Mouse (Mus musculus) embryonic fibroblast, embryonic 13.5 days (primary cell): ENCODE data around the gene Sh2d3c. TPM values are rescaled to one million over a fixed set of nuclear protein-coding genes. Genes with fewer than 3 reads are reported as not detected.

Experiments
- H3K27ac ChIP-seq: 2 replicates; pipeline ENCODE4 v1.5.1; 2012; ENCODE audit warnings: low read length, control low read depth, inconsistent platforms; ENCODE audit not compliant: insufficient read depth
- H3K4me1 ChIP-seq: 2 replicates; pipeline ENCODE4 v1.6.1; 2011; ENCODE audit warnings: low read length; ENCODE audit not compliant: control insufficient read depth, insufficient read depth
- H3K4me3 ChIP-seq: 2 replicates; pipeline ENCODE4 v1.5.1; 2011; ENCODE audit warnings: mild to moderate bottlenecking, control low read depth, low read length; ENCODE audit not compliant: insufficient read depth
- CTCF ChIP-seq: IDR thresholded peaks from 2 replicates; pipeline ENCODE4 v1.5.1; 2011; ENCODE audit warnings: mild to moderate bottlenecking, control low read depth, low read length, moderate library complexity, borderline replicate concordance; ENCODE audit not compliant: insufficient read depth
- POLR2A ChIP-seq: IDR thresholded peaks from 2 replicates; pipeline ENCODE4 v1.6.1; 2011; ENCODE audit warnings: low read depth, mild to moderate bottlenecking, control low read depth, low read length, moderate library complexity
- polyA plus RNA-seq: library from polyadenylated mRNA; stranded (reverse); fragments of >200 nt; gene quantifications from 2 replicates; pipeline ENCODE4 v1.2.4, GENCODE M21; 2011; ENCODE audit warnings: low read depth; ENCODE audit not compliant: missing spikeins, insufficient read length

Sh2d3c gene
- polyA plus RNA-seq, 1 experiment, result 2.6 TPM

GRCm38 (mm10) chr2:32781710-32782109 is 60.9 kb downstream of the Sh2d3c start:
- TF ChIP-seq POLR2A (no peak; the same call in 1 of the 2 replicates), CTCF (no peak)
- no peak overlapping the region for H3K27ac ChIP-seq
- H3K4me1 ChIP-seq, result peaks cover 5% of the 10 kb centered on the region; the same call in 1 of the 2 replicates
- H3K4me3 ChIP-seq, result no peak overlapping the region

GRCm38 (mm10) chr2:32784048-32784681 is 63.3 kb downstream of the Sh2d3c start, which contains the start of gene Cfap157:
Gene Cfap157, minus strand, starts transcription at chr2:32784428.
- no peak; the same call in 1 of the 2 replicates for TF ChIP-seq POLR2A
- TF ChIP-seq CTCF, result no peak
- no peak within 1 kb of the TSS for H3K4me3 ChIP-seq
- H3K4me1 ChIP-seq, result peaks cover 7% of the 10 kb centered on the region; the same call in 1 of the 2 replicates
- H3K27ac ChIP-seq, result no peak within 1 kb of the TSS

GRCm38 (mm10) chr2:32787176-32787575 is 66.3 kb downstream of the Sh2d3c start:
- Histone ChIP-seq H3K4me3 (no peak overlapping the region), H3K27ac (no peak overlapping the region), H3K4me1 (peaks cover 7% of the 10 kb centered on the region; the same call in 1 of the 2 replicates)
- TF ChIP-seq POLR2A (no peak), CTCF (no peak)

- TF ChIP-seq CTCF, result no peak
- TF ChIP-seq POLR2A, result no peak
- Histone ChIP-seq H3K27ac (no peak overlapping the region), H3K4me3 (no peak overlapping the region), H3K4me1 (peaks cover 7% of the 10 kb centered on the region; the same call in 1 of the 2 replicates)
These were observed 67.7 kb downstream of the Sh2d3c start for GRCm38 (mm10) chr2:32788581-32788980.

- H3K27ac ChIP-seq, result no peak overlapping the region
- H3K4me1 ChIP-seq, result peaks cover 7% of the 10 kb centered on the region; the same call in 1 of the 2 replicates
- no peak overlapping the region for H3K4me3 ChIP-seq
- TF ChIP-seq CTCF (no peak), POLR2A (no peak)
These were observed 70.4 kb downstream of the Sh2d3c start for GRCm38 (mm10) chr2:32791297-32791696.

GRCm38 (mm10) chr2:32795748-32796418 is 75.0 kb downstream of the Sh2d3c start:
- no peak for TF ChIP-seq POLR2A
- TF ChIP-seq CTCF, result no peak
- H3K27ac ChIP-seq, result no peak overlapping the region
- H3K4me1 ChIP-seq, result peaks cover 6% of the 10 kb centered on the region
- H3K4me3 ChIP-seq, result no peak overlapping the region

- Histone ChIP-seq H3K4me1 (peaks cover 6% of the 10 kb centered on the region), H3K27ac (no peak overlapping the region), H3K4me3 (no peak overlapping the region)
- TF ChIP-seq CTCF (no peak), POLR2A (no peak)
These were observed 77.6 kb downstream of the Sh2d3c start for GRCm38 (mm10) chr2:32798251-32798962.

Other genes with a start within 250 kb of the Sh2d3c start
- 5.3 and 8.9 TPM in 2 replicates for gene Fam102a, start 185.7 kb upstream of the Sh2d3c start, polyA plus RNA-seq
- gene Dpm2, start 150.2 kb upstream of the Sh2d3c start, polyA plus RNA-seq, result 70.1 and 71.9 TPM in 2 replicates
- 0.67 TPM in 1 of 2 replicates, not detected in the other for gene Pip5kl1, start 146.3 kb upstream of the Sh2d3c start, polyA plus RNA-seq
- gene 9430097D07Rik, start 145.4 kb upstream of the Sh2d3c start, polyA plus RNA-seq, result not detected in 2 replicates
- gene St6galnac4, start 134.0 kb upstream of the Sh2d3c start, polyA plus RNA-seq, result 20.4 and 21.5 TPM in 2 replicates
- gene St6galnac6, start 121.3 kb upstream of the Sh2d3c start, polyA plus RNA-seq, result 33.3 and 39.3 TPM in 2 replicates
- gene Ak1, start 99.3 kb upstream of the Sh2d3c start, polyA plus RNA-seq, result 157 and 266 TPM in 2 replicates
- 15.1 and 17.1 TPM in 2 replicates for gene Eng, start 74.5 kb upstream of the Sh2d3c start, polyA plus RNA-seq
- gene Fpgs, start 16.9 kb upstream of the Sh2d3c start, polyA plus RNA-seq, result 20.2 and 26.4 TPM in 2 replicates
- gene Cdk9, start 8.0 kb upstream of the Sh2d3c start, polyA plus RNA-seq, result 77.9 and 82.0 TPM in 2 replicates
- gene 6330409D20Rik, start 20.0 kb downstream of the Sh2d3c start, polyA plus RNA-seq, result not detected in 2 replicates
- gene Tor2a, start 36.2 kb downstream of the Sh2d3c start, polyA plus RNA-seq, result 26.1 and 36.6 TPM in 2 replicates
- gene Ttc16, start 54.6 kb downstream of the Sh2d3c start, polyA plus RNA-seq, result 0.40 and 0.67 TPM in 2 replicates
- 28.9 and 44.3 TPM in 2 replicates for gene Ptrh1, start 54.7 kb downstream of the Sh2d3c start, polyA plus RNA-seq
- gene Cfap157, start 63.4 kb downstream of the Sh2d3c start, polyA plus RNA-seq, result not detected in 2 replicates
- gene Stxbp1, start 126.2 kb downstream of the Sh2d3c start, polyA plus RNA-seq, result 33.3 and 41.4 TPM in 2 replicates
- gene Fam129b, start 155.1 kb downstream of the Sh2d3c start, polyA plus RNA-seq, result 142 and 223 TPM in 2 replicates
- 64.0 and 65.9 TPM in 2 replicates for gene Rpl12, start 240.5 kb downstream of the Sh2d3c start, polyA plus RNA-seq
- gene Lrsam1, start 240.6 kb downstream of the Sh2d3c start, polyA plus RNA-seq, result 15.3 and 18.5 TPM in 2 replicates